Mouse (Mus musculus): ENCODE data around the gene Tmem218. TPM values are rescaled to one million over a fixed set of nuclear protein-coding genes. Genes with fewer than 3 reads are reported as not detected.

Tmem218 gene
- 3.9 TPM for polyA plus RNA-seq (2012; fragmentation: generic; extraction: Trizol)

DNA sequence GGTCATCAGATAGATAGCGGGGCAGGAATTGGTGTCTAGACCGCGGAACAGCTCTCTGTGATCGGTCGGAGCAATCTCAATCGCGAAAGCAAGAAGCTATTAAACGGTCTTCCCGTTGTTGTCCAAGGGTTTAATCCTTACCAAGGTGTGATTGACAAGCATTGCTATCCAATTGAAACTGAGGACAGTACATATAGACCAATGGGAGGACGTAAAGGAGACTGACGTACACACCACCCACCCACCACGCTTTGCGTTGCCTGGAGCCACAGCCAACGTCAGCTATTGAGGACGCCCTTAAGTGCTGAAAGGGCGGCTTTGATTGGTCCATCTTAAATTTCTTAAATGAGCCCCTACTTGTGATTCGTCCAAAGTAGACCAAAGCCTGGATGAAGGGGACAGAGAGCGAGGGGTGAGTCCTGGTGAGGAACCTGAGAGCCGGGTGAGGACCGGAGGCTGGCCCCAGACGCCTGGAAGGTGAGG is at the start of gene Tmem218:
TSS of gene Tmem218 (plus strand) at position 295 of the 483 bp plus-strand sequence.
- Histone ChIP-seq H3K27me3 (ENCODE audit: control insufficient read depth, insufficient read depth, insufficient read length) (no peaks in the 10 kb centered on the region), H3K4me3 (peak within 1 kb of the TSS; percentile 25), H3K4me2 (ENCODE audit: low read depth) (peak within 1 kb of the TSS; percentile 89), H3K79me2 (ENCODE audit: control insufficient read depth, insufficient read depth) (no peaks in the 10 kb centered on the region), H3ac (ENCODE audit: control insufficient read depth, insufficient read length) (peak within 1 kb of the TSS; percentile 50), H3K36me3 (ENCODE audit: control insufficient read depth, insufficient read depth) (no peaks in the 10 kb centered on the region)
- TF ChIP-seq REST (IDR thresholded peaks at IDR 0.05; ENCODE audit: insufficient read depth, insufficient read length) (no peak), CEBPB (IDR thresholded peaks at IDR 0.05; ENCODE audit: insufficient read depth, poor library complexity, severe bottlenecking) (no peak), MAX (IDR thresholded peaks at IDR 0.05; ENCODE audit: low read depth) (no peak), POLR2AphosphoS2 (IDR thresholded peaks at IDR 0.05; ENCODE audit: insufficient read length, low read depth) (peak; percentile 57), MYOD1 (IDR thresholded peaks at IDR 0.05; ENCODE audit: control insufficient read depth in 1 of 3, insufficient read length in 2 of 3, low read depth in 2 of 3) (no peak), USF1 (IDR thresholded peaks at IDR 0.05; ENCODE audit: low read depth) (no peak), MYOG (IDR thresholded peaks at IDR 0.05; ENCODE audit: control insufficient read depth in 1 of 3, insufficient read depth in 1 of 3, insufficient read length in 2 of 3, low read depth in 2 of 3) (no peak), E2F4 (IDR thresholded peaks at IDR 0.05; ENCODE audit: insufficient read depth) (no peak), POLR2A (IDR thresholded peaks at IDR 0.05; ENCODE audit: insufficient read length, low read depth) (peak; percentile 62)

DNA sequence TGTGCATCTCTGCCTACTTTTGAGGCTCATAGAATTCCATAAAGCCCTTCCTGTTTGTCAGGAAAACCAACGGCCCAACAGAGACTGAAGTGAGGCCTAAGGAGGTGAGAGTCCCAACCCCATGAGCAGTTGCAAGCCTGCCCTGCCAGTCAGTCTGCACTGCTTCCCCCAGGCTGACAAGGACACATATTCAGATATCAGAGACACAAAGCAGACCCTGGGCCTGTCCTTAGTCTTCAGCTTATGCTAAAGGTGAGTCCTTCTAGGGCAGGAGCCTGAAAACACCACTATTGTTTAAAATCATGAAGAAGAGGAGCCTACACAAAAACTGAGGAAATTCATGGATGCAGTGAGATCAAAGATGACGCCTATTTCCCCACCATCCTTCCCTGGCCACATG is 47.3 kb upstream of the Tmem218 start:
- H3K4me2 ChIP-seq (ENCODE audit: low read depth): no peak overlapping the region
- no peaks in the 10 kb centered on the region for H3K36me3 ChIP-seq (ENCODE audit: control insufficient read depth, insufficient read depth)
- no peak overlapping the region for H3K4me3 ChIP-seq
- no peaks in the 10 kb centered on the region for H3K79me2 ChIP-seq (ENCODE audit: control insufficient read depth, insufficient read depth)
- H3K27me3 ChIP-seq (ENCODE audit: control insufficient read depth, insufficient read depth, insufficient read length): no peaks in the 10 kb centered on the region
- no peak overlapping the region for H3ac ChIP-seq (ENCODE audit: control insufficient read depth, insufficient read length)
- no peak for TF ChIP-seq CEBPB (IDR thresholded peaks at IDR 0.05; ENCODE audit: insufficient read depth, poor library complexity, severe bottlenecking)
- no peak for TF ChIP-seq E2F4 (IDR thresholded peaks at IDR 0.05; ENCODE audit: insufficient read depth)
- TF ChIP-seq TCF12 (IDR thresholded peaks at IDR 0.05; ENCODE audit: insufficient read depth, poor library complexity, severe bottlenecking): no peak
- no peak for TF ChIP-seq POLR2AphosphoS2 (IDR thresholded peaks at IDR 0.05; ENCODE audit: insufficient read length, low read depth)
- no peak for TF ChIP-seq MAX (IDR thresholded peaks at IDR 0.05; ENCODE audit: low read depth)

DNA sequence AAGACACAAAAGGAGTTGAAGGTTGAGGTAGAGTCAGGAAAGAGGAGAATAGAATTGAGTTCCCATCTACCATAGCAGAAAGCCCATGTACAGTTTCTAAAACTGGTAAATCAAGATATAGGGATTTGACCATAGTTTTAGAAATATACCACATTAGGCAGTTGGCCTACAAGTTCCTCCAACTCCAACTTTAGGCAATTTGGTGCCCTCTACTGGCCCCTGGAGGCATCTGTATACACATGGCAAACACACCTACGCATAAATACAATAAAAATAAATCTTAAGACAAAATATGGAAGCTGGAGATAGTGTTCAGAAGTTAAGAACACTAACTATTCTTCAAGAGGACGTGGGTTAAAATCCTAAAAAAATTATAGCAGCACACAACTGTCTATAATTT is 41.1 kb upstream of the Tmem218 start:
- Histone ChIP-seq H3ac (ENCODE audit: control insufficient read depth, insufficient read length) (no peak overlapping the region), H3K36me3 (ENCODE audit: control insufficient read depth, insufficient read depth) (no peaks in the 10 kb centered on the region), H3K27me3 (ENCODE audit: control insufficient read depth, insufficient read depth, insufficient read length) (no peaks in the 10 kb centered on the region), H3K4me3 (no peak overlapping the region), H3K4me2 (ENCODE audit: low read depth) (no peak overlapping the region), H3K79me2 (ENCODE audit: control insufficient read depth, insufficient read depth) (no peaks in the 10 kb centered on the region)
- no peak for TF ChIP-seq TCF12 (IDR thresholded peaks at IDR 0.05; ENCODE audit: insufficient read depth, poor library complexity, severe bottlenecking)
- no peak for TF ChIP-seq MYOD1 (IDR thresholded peaks at IDR 0.05; ENCODE audit: control insufficient read depth in 1 of 3, insufficient read length in 2 of 3, low read depth in 2 of 3)
- no peak for TF ChIP-seq POLR2AphosphoS2 (IDR thresholded peaks at IDR 0.05; ENCODE audit: insufficient read length, low read depth)
- no peak for TF ChIP-seq TCF3 (IDR thresholded peaks at IDR 0.05; ENCODE audit: insufficient read length, low read depth)
- no peak for TF ChIP-seq SRF (IDR thresholded peaks at IDR 0.05; ENCODE audit: control insufficient read depth, insufficient read length, low read depth)
- TF ChIP-seq CEBPB (IDR thresholded peaks at IDR 0.05; ENCODE audit: insufficient read depth, poor library complexity, severe bottlenecking): no peak
- no peak for TF ChIP-seq MYOG (IDR thresholded peaks at IDR 0.05; ENCODE audit: control insufficient read depth in 1 of 3, insufficient read depth in 1 of 3, insufficient read length in 2 of 3, low read depth in 2 of 3)
- no peak for TF ChIP-seq E2F4 (IDR thresholded peaks at IDR 0.05; ENCODE audit: insufficient read depth)
- no peak for TF ChIP-seq REST (IDR thresholded peaks at IDR 0.05; ENCODE audit: insufficient read depth, insufficient read length)
- TF ChIP-seq POLR2A (IDR thresholded peaks at IDR 0.05; ENCODE audit: insufficient read length, low read depth): no peak
- no peak for TF ChIP-seq MAX (IDR thresholded peaks at IDR 0.05; ENCODE audit: low read depth)
- no peak for TF ChIP-seq USF1 (IDR thresholded peaks at IDR 0.05; ENCODE audit: low read depth)

DNA sequence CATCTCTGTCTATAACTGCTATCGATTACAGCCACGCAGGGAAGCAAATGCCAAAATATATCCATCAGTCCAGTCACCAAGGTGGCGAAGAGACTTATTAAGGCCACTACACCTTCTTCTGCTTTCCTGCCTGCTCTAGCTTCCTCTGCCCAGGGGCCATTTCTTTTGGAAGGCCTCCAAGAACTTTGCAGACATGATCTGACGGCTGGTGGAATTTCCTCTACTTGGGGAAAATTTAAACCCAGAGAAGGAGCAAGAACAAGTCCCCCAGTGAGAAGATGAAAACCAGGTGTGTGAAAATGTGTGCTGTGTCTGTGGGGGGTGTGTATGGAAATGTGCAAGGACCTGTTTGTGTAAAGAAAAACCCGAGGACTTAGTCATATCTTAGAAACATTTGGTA is 34.6 kb upstream of the Tmem218 start:
- no peak overlapping the region for H3K4me2 ChIP-seq (ENCODE audit: low read depth)
- H3K79me2 ChIP-seq (ENCODE audit: control insufficient read depth, insufficient read depth): no peaks in the 10 kb centered on the region
- peaks cover 19% of the 10 kb centered on the region for H3K27me3 ChIP-seq (ENCODE audit: control insufficient read depth, insufficient read depth, insufficient read length)
- no peak for TF ChIP-seq MYOG (IDR thresholded peaks at IDR 0.05; ENCODE audit: control insufficient read depth in 1 of 3, insufficient read depth in 1 of 3, insufficient read length in 2 of 3, low read depth in 2 of 3)
- no peak for TF ChIP-seq TCF12 (IDR thresholded peaks at IDR 0.05; ENCODE audit: insufficient read depth, poor library complexity, severe bottlenecking)
- TF ChIP-seq REST (IDR thresholded peaks at IDR 0.05; ENCODE audit: insufficient read depth, insufficient read length): no peak
- no peaks in the 10 kb centered on the region for H3K36me3 ChIP-seq (ENCODE audit: control insufficient read depth, insufficient read depth)
- H3K4me3 ChIP-seq: no peak overlapping the region
- H3ac ChIP-seq (ENCODE audit: control insufficient read depth, insufficient read length): no peak overlapping the region

DNA sequence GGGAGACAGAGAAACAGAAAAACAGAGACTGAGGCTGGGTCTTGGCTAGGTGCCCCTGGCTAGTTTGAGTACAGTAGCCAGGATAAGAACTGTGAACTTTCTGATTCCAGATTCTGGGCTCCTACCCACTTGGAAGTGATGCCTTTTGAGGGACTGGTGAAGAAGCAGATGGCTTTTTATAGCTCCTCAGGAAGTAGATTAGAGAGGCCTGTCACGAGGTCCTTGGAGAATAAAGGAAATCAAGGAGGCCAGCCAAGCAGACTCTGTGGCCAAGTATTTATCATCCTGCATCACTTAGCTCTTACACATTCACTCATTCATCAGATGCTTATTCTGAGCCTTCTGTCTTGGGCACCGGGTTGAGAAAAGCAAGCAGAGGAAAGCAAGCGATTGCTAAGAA is 32.0 kb upstream of the Tmem218 start:
- Histone ChIP-seq H3K27me3 (ENCODE audit: control insufficient read depth, insufficient read depth, insufficient read length) (peaks cover 30% of the 10 kb centered on the region), H3K4me3 (no peak overlapping the region)
- TF ChIP-seq POLR2AphosphoS2 (IDR thresholded peaks at IDR 0.05; ENCODE audit: insufficient read length, low read depth): no peak
- TF ChIP-seq CEBPB (IDR thresholded peaks at IDR 0.05; ENCODE audit: insufficient read depth, poor library complexity, severe bottlenecking): no peak
- no peak for TF ChIP-seq E2F4 (IDR thresholded peaks at IDR 0.05; ENCODE audit: insufficient read depth)
- TF ChIP-seq MYOD1 (IDR thresholded peaks at IDR 0.05; ENCODE audit: control insufficient read depth in 1 of 3, insufficient read length in 2 of 3, low read depth in 2 of 3): no peak
- TF ChIP-seq TCF12 (IDR thresholded peaks at IDR 0.05; ENCODE audit: insufficient read depth, poor library complexity, severe bottlenecking): no peak
- TF ChIP-seq TCF3 (IDR thresholded peaks at IDR 0.05; ENCODE audit: insufficient read length, low read depth): no peak
- no peak for TF ChIP-seq POLR2A (IDR thresholded peaks at IDR 0.05; ENCODE audit: insufficient read length, low read depth)
- no peak for TF ChIP-seq REST (IDR thresholded peaks at IDR 0.05; ENCODE audit: insufficient read depth, insufficient read length)
- no peak for TF ChIP-seq SRF (IDR thresholded peaks at IDR 0.05; ENCODE audit: control insufficient read depth, insufficient read length, low read depth)
- TF ChIP-seq MYOG (IDR thresholded peaks at IDR 0.05; ENCODE audit: control insufficient read depth in 1 of 3, insufficient read depth in 1 of 3, insufficient read length in 2 of 3, low read depth in 2 of 3): no peak
- TF ChIP-seq USF1 (IDR thresholded peaks at IDR 0.05; ENCODE audit: low read depth): no peak
- no peak for TF ChIP-seq MAX (IDR thresholded peaks at IDR 0.05; ENCODE audit: low read depth)

More for the DNA sequence above, 32.0 kb upstream of the Tmem218 start:
- Histone ChIP-seq H3K4me2 (ENCODE audit: low read depth) (no peak overlapping the region), H3K36me3 (ENCODE audit: control insufficient read depth, insufficient read depth) (no peaks in the 10 kb centered on the region), H3K79me2 (ENCODE audit: control insufficient read depth, insufficient read depth) (no peaks in the 10 kb centered on the region), H3ac (ENCODE audit: control insufficient read depth, insufficient read length) (no peak overlapping the region)
